Mouse (Mus musculus): ENCODE data around the gene Tjp1.

The Tjp1 gene

DNA sequence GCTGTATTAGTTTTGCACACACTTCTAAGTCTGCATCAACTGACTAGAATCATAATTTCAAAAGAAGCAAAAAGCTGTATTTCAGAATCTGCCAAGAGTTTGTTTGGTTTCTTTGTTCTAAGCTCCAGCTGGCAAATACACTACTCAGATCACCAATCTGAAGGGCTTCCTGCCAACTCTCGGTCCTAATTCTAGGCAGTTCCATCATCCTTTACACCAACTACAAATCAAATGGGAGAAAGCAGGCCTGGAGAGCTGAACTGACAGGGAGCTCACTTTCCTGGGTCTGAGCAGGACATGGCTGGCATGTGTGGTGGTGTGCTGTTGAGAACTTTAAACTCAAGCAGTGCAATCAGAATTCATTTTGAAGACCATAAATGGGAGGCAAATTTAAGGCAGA is 170.0 kb downstream of the Tjp1 start:
- DNase-seq (ENCODE audit: low spot score in 2 of 2), result peak; percentile 47 to 74

GRCm38 (mm10) chr7:65356204-65356603 is 171.4 kb downstream of the Tjp1 start:
- DNase-seq (ENCODE audit: low spot score in 2 of 2), result no peak

- DNase-seq (ENCODE audit: low spot score in 2 of 2), result no peak
Measured at GRCm38 (mm10) chr7:65354908-65355307, 172.7 kb downstream of the Tjp1 start.

GRCm38 (mm10) chr7:65350348-65351079 is 177.1 kb downstream of the Tjp1 start:
- DNase-seq (ENCODE audit: low spot score in 2 of 2), result no peak

- DNase-seq (ENCODE audit: low spot score in 2 of 2), result no peak
Measured at GRCm38 (mm10) chr7:65348540-65348939, 179.0 kb downstream of the Tjp1 start.

DNA sequence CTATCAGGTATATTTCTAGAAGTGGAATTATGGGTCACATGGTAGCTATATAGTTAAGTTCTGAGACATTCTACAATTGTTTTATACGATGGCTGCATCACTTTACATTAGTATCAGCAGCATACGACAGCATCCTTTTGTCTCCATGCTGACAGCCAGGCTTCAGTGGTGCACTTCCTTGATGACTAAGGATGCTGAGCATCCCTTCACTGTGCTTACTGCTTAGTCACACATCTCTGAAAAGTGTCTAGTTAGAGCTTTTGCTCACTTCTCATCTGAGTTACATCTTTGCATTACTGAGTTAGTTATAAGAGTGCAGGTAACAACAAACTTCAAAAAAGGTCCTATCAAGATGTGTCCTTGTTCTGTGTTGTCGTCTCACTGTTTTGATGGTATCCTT is 182.3 kb downstream of the Tjp1 start:
- no peak for DNase-seq (ENCODE audit: low spot score in 2 of 2)

GRCm38 (mm10) chr7:65337581-65338270 is 189.9 kb downstream of the Tjp1 start:
- DNase-seq (ENCODE audit: low spot score in 2 of 2), result no peak

DNA sequence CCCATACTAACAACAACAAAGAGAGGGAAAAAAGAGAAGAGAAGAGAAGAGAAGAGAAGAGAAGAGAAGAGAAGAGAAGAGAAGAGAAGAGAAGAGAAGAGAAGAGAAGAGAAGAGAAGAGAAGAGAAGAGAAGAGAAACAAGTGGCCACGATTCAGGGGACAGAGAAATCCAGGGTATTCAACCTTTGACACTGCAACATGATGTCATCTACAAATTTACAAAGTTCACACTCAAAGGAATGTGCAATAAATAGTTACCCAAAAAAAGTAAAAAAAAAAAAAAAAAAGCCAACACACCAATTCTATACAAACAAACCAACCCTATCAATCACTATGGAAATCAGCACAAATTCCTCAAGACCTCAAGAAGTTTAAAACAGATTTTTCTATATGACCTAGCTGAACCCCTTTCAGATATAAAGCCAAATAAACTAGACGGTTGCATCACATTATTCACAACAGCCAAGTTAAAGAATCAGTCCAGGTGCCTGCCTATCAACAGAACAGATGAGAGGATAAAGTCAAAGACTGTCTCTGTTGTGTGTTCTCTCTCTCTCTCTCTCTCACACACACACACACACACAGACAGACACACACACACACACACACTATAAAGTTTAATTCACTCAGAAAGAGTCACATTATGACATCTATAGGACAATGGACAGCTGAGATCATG is 194.4 kb downstream of the Tjp1 start:
- DNase-seq (ENCODE audit: low spot score in 2 of 2), result no peak

GRCm38 (mm10) chr7:65319047-65319725 is 208.4 kb downstream of the Tjp1 start:
- DNase-seq (ENCODE audit: low spot score in 2 of 2), result peak in 1 of 2 experiments; percentile 79

DNA sequence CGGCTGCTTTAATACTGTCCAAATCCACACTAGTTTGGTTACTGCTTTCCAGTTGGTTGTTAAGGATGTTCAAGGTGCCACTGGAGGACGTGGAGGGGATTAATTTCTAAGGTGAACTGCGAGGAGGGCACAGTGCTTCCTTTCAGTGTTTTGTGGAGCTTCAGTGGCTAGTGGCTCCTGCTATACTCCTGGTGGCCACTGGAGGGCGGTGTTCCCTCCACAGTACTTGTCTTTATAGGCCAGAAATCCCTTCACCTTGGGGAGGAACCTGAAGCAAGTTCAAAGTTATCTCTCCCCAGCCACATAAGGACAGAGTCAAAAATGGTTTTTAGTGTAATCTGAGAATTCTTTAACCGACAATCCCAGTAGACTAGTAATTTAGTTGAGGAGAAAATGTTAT is 210.2 kb downstream of the Tjp1 start:
- peak in 1 of 2 experiments; percentile 67 for DNase-seq (ENCODE audit: low spot score in 2 of 2)

DNA sequence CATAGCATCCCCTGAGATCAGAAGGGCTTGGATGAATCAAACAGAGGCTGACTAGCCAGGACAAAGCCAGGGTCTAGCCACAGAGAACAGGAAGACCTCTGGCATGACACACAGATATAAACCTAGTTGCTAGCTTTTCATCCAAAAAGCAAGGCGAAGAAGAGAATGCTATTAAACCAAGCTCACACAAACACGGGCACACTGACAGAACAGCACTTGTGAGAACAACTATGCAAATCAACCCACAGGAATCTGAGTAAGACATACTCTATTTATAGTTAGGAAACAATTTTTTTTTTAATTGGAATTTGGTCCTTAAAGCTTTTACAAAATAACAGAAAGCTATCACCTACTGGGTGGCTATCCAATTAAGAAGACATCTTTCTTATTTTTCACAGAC is 212.4 kb downstream of the Tjp1 start:
- peak in 1 of 2 experiments; percentile 23 for DNase-seq (ENCODE audit: low spot score in 2 of 2)

- no peak for DNase-seq (ENCODE audit: low spot score in 2 of 2)
Measured at GRCm38 (mm10) chr7:65296675-65297589, 230.6 kb downstream of the Tjp1 start.

- no peak for DNase-seq (ENCODE audit: low spot score in 2 of 2)
Measured at GRCm38 (mm10) chr7:65282886-65283285, 244.7 kb downstream of the Tjp1 start.

DNA sequence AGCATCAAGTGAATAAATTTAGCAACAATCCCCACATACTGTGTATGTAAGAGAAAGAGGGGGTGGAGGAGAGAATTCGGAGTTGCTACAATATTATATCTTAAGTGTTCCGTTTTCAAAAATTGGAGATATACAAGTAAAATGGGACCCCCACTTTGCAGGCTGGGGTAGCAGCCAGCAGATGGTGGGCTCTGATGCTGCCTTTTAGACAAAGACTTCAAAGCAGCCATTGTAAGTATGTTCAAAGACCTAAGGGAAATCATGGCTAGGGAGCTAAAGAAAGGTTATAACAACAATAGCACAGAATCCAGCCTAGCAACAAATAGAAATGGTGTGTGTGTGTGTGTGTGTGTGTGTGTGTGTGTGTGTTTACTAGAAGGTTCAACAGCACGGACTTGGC is 245.6 kb downstream of the Tjp1 start:
- no peak for DNase-seq (ENCODE audit: low spot score in 2 of 2)

- no peak for DNase-seq (ENCODE audit: low spot score in 2 of 2)
Measured at GRCm38 (mm10) chr7:65280944-65281912, 246.4 kb downstream of the Tjp1 start.

DNA sequence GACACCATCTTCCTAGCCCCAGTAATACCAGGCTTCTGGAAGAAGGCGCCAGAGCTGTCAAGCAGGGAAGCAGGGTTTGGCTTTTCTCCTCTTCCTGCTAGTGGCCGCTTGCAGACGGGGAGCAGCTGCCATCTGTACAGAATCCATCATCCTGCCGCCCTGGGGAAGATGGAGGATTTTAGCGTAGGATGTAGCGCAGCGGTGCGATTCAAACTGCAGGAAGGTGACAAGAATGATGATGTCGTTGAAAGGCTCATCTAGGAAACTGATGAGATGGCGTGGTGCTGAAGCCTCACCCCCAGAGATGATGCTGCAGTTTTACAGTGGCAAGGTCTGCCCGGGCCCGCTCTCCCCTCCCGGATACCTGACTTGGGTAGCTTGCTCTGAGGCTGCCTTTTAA is 248.3 kb downstream of the Tjp1 start:
- peak; percentile 31 to 60 for DNase-seq (ENCODE audit: low spot score in 2 of 2)

GRCm38 (mm10) chr7:65275761-65276160 is 251.8 kb downstream of the Tjp1 start:
- no peak for DNase-seq (ENCODE audit: low spot score in 2 of 2)

DNA sequence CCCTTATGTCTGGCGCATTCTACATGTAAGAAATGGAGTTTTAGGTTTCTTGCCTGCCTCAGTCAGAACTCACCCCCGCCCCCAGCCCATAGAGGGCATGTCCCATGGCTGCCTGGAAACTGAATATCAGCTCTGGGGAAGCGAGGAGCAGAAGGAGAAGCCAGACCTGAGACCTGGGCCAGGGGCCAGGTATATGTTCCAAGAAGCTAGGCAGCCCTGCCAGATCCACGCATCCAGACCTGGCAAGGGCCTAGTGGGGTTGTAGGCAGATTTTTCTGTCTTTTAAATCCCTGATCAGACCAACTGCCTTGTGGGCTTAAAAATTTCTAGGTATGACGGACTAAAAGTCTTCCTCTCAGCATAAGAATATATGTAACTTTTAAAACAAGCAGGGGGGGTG is 253.4 kb downstream of the Tjp1 start:
- DNase-seq (ENCODE audit: low spot score in 2 of 2), result no peak

- DNase-seq (ENCODE audit: low spot score in 2 of 2), result no peak
Measured at GRCm38 (mm10) chr7:65249656-65250055, 277.9 kb downstream of the Tjp1 start.

All from left cerebral cortex, adult 9 months (tissue).